In the genomic region with DNA sequence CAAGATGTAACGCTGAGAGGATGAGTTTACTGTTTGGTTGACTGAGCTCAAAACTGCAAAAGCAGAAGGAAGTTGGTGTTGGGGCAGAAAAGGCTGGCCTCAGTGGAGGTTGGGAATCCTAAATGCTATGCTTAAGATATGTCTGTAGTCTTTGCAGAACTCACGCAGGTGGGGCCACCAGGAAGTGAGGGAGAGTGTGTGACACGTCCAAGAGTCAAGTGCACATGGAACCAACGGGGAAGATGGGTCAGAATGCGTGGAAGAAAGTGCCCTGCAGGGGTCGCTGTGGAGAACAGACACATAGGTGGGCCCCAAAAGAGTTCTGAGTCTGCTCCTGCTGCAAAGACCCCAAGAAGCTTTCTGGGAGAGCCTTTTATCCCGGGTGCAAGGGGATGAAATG, we compare ENCODE assay signal across 8 mouse cellular contexts.
DNase-seq lines count a peak whose midpoint lies in the region; ATAC-seq and TF ChIP-seq lines count a peak whose summit lies in the region.

No protein-coding gene starts in this region.

- H3K9me3 ChIP-seq in heart, embryonic 13.5 days = no peaks in the 10 kb centered on the region
- no peaks in the 10 kb centered on the region for H3K9me3 ChIP-seq in forebrain, embryonic 11.5 days (ENCODE audit: control insufficient read depth, low read length)

- H3K4me2 ChIP-seq in heart, embryonic 13.5 days = peak overlapping the region; percentile 24
- no peak overlapping the region for H3K4me2 ChIP-seq in forebrain, embryonic 11.5 days (ENCODE audit: low read depth, low read length, severe bottlenecking)

- H3K4me3 ChIP-seq in heart, embryonic 13.5 days = no peak overlapping the region
- H3K4me3 ChIP-seq in cortical plate, adult 2 months (ENCODE audit: insufficient read depth, low read length) = no peak overlapping the region
- H3K4me3 ChIP-seq in forebrain, embryonic 11.5 days (ENCODE audit: low read depth, low read length) = no peak overlapping the region

- no peak for ATAC-seq in heart, embryonic 13.5 days (ENCODE audit: extremely low read depth, insufficient number of reproducible peaks, low FRiP score, low TSS enrichment)
- ATAC-seq in CD4-positive, CD25-positive, alpha-beta regulatory T cell, adult 4 months = peak; percentile 38
- no peak for ATAC-seq in forebrain, embryonic 11.5 days (replicated peaks; ENCODE audit: low FRiP score)

- 59% methylated on average over 7 of the region's 7 CpGs for WGBS in heart, embryonic 13.5 days
- 60% methylated on average over 7 of the region's 7 CpGs for WGBS in forebrain, embryonic 11.5 days

- DNase-seq in heart, adult 9 months (ENCODE audit: low spot score in 2 of 2) = no peak
- DNase-seq in retina, postnatal 1 day = peak; percentile 33
- DNase-seq in layer of hippocampus, adult 11-12 months (ENCODE audit: low spot score) = no peak
- DNase-seq in frontal cortex, postnatal 14 days (ENCODE audit: low spot score in 2 of 2) = no peak
- DNase-seq in forebrain, embryonic 11.5 days (ENCODE audit: low spot score) = no peak

- H3K9ac ChIP-seq in heart, embryonic 13.5 days = no peak overlapping the region
- H3K9ac ChIP-seq in forebrain, embryonic 11.5 days (ENCODE audit: low read length) = no peak overlapping the region

- H3K27me3 ChIP-seq in heart, embryonic 13.5 days (replicated peaks) = peaks cover 15% of the 10 kb centered on the region; the same call in 1 of the 2 replicates
- H3K27me3 ChIP-seq in forebrain, embryonic 11.5 days (ENCODE audit: control insufficient read depth, insufficient read depth, low read length) = no peaks in the 10 kb centered on the region

- H3K4me1 ChIP-seq in heart, embryonic 13.5 days = peaks cover 39% of the 10 kb centered on the region
- peaks cover 4% of the 10 kb centered on the region for H3K4me1 ChIP-seq in cortical plate, adult 2 months (ENCODE audit: control insufficient read depth, insufficient read depth, low read length)
- H3K4me1 ChIP-seq in forebrain, embryonic 11.5 days (replicated peaks; ENCODE audit: control insufficient read depth, insufficient read depth, low read length) = peaks cover 6% of the 10 kb centered on the region; the same call in 1 of the 2 replicates

- H3K36me3 ChIP-seq in heart, embryonic 13.5 days = no peaks in the 10 kb centered on the region
- H3K36me3 ChIP-seq in forebrain, embryonic 11.5 days (ENCODE audit: control insufficient read depth, insufficient read depth, low read length) = no peaks in the 10 kb centered on the region

- H3K27ac ChIP-seq in heart, embryonic 13.5 days (replicated peaks) = peak overlapping the region; percentile 39; the same call in 1 of the 2 replicates
- no peak overlapping the region; the same call in 1 of the 2 replicates for H3K27ac ChIP-seq in cortical plate, adult 2 months (ENCODE audit: insufficient read depth, low read length)
- H3K27ac ChIP-seq in forebrain, embryonic 11.5 days (ENCODE audit: low read depth, low read length) = no peak overlapping the region

- TF ChIP-seq CTCF in cortical plate, adult 2 months (IDR thresholded peaks at IDR 0.05; ENCODE audit: extremely low read depth, insufficient read depth, low read length) = 0 out of 2 replicates have a peak, but pooled peaks have one; percentile 2

- no peak for TF ChIP-seq POLR2A in cortical plate, adult 2 months (IDR thresholded peaks at IDR 0.05; ENCODE audit: extremely low read depth, insufficient read depth, low read length)
